Mouse (Mus musculus): Measurements from ENCODE around the gene Ak7. TPM values are rescaled to one million over a fixed set of nuclear protein-coding genes. Genes with fewer than 3 reads are reported as not detected.
A peak's percentile ranks its signal among the peaks of the same experiment; 100 is the strongest.

Gene Ak7
- polyA plus RNA-seq, 1 experiment from 2014 or later = 0.16 TPM

GRCm38 (mm10) chr12:105769700-105770099 lies 63.9 kb downstream of the Ak7 start:
- ATAC-seq (ENCODE audit: low FRiP score) = no peak
- WGBS = 75% methylated on average over 10 of the region's 10 CpGs
- Histone ChIP-seq H3K9ac (ENCODE audit: low read length) (no peak overlapping the region), H3K27ac (ENCODE audit: low read depth, low read length) (no peak overlapping the region), H3K9me3 (ENCODE audit: control insufficient read depth, low read length) (no peaks in the 10 kb centered on the region), H3K4me2 (no peak overlapping the region), H3K27me3 (ENCODE audit: control insufficient read depth, insufficient read depth, low read length) (no peaks in the 10 kb centered on the region), H3K4me3 (ENCODE audit: low read depth, low read length) (no peak overlapping the region), H3K36me3 (ENCODE audit: control insufficient read depth, insufficient read depth, low read length) (no peaks in the 10 kb centered on the region), H3K4me1 (ENCODE audit: control insufficient read depth, insufficient read depth, low read length) (no peaks in the 10 kb centered on the region)
- no peak for DNase-seq (ENCODE audit: low spot score, missing footprints)

GRCm38 (mm10) chr12:105774871-105775270 lies 69.1 kb downstream of the Ak7 start:
- no peaks in the 10 kb centered on the region for H3K36me3 ChIP-seq (ENCODE audit: control insufficient read depth, insufficient read depth, low read length)
- no peaks in the 10 kb centered on the region for H3K4me1 ChIP-seq (ENCODE audit: control insufficient read depth, insufficient read depth, low read length)
- no peak overlapping the region for H3K4me2 ChIP-seq
- 88% methylated on average over 7 of the region's 7 CpGs for WGBS
- H3K9me3 ChIP-seq (ENCODE audit: control insufficient read depth, low read length) = no peaks in the 10 kb centered on the region
- H3K27ac ChIP-seq (ENCODE audit: low read depth, low read length) = no peak overlapping the region
- H3K4me3 ChIP-seq (ENCODE audit: low read depth, low read length) = no peak overlapping the region
- no peaks in the 10 kb centered on the region for H3K27me3 ChIP-seq (ENCODE audit: control insufficient read depth, insufficient read depth, low read length)
- DNase-seq (ENCODE audit: low spot score, missing footprints) (no peak), ATAC-seq (ENCODE audit: low FRiP score) (no peak)
- no peak overlapping the region for H3K9ac ChIP-seq (ENCODE audit: low read length)

- Histone ChIP-seq H3K4me1 (ENCODE audit: control insufficient read depth, insufficient read depth, low read length) (no peaks in the 10 kb centered on the region), H3K27ac (ENCODE audit: low read depth, low read length) (no peak overlapping the region), H3K4me2 (no peak overlapping the region), H3K4me3 (ENCODE audit: low read depth, low read length) (no peak overlapping the region), H3K9ac (ENCODE audit: low read length) (no peak overlapping the region), H3K36me3 (ENCODE audit: control insufficient read depth, insufficient read depth, low read length) (no peaks in the 10 kb centered on the region), H3K27me3 (ENCODE audit: control insufficient read depth, insufficient read depth, low read length) (no peaks in the 10 kb centered on the region), H3K9me3 (ENCODE audit: control insufficient read depth, low read length) (no peaks in the 10 kb centered on the region)
- ATAC-seq (ENCODE audit: low FRiP score) = no peak
- 92% methylated on average over 4 of the region's 4 CpGs for WGBS
- DNase-seq (ENCODE audit: low spot score, missing footprints) = no peak
Measured at GRCm38 (mm10) chr12:105777651-105778050, 71.9 kb downstream of the Ak7 start.

GRCm38 (mm10) chr12:105784196-105784999 lies 78.6 kb downstream of the Ak7 start, which contains the start of gene Papola:
TSS of gene Papola (plus strand) at chr12:105784694.
- peak within 1 kb of the TSS; percentile 96 for H3K27ac ChIP-seq (ENCODE audit: low read depth, low read length)
- peaks cover 6% of the 10 kb centered on the region; the same call in 1 of the 2 replicates for H3K36me3 ChIP-seq (ENCODE audit: control insufficient read depth, insufficient read depth, low read length)
- H3K9me3 ChIP-seq (ENCODE audit: control insufficient read depth, low read length) = no peaks in the 10 kb centered on the region
- H3K27me3 ChIP-seq (ENCODE audit: control insufficient read depth, insufficient read depth, low read length) = no peaks in the 10 kb centered on the region
- H3K4me1 ChIP-seq (ENCODE audit: control insufficient read depth, insufficient read depth, low read length) = peaks cover 13% of the 10 kb centered on the region
- H3K9ac ChIP-seq (ENCODE audit: low read length) = peak within 1 kb of the TSS; percentile 88
- H3K4me3 ChIP-seq (ENCODE audit: low read depth, low read length) = peak within 1 kb of the TSS; percentile 91
- DNase-seq (ENCODE audit: low spot score, missing footprints) (peak; percentile 99), ATAC-seq (ENCODE audit: low FRiP score) (peak; percentile 95)
- under 1% methylated on average over 73 of the region's 85 CpGs for WGBS
- H3K4me2 ChIP-seq = peak within 1 kb of the TSS; percentile 87

- peak; percentile 75 for ATAC-seq (ENCODE audit: low FRiP score)
- under 1% methylated on average over 45 of the region's 53 CpGs for WGBS
- Histone ChIP-seq H3K4me1 (ENCODE audit: control insufficient read depth, insufficient read depth, low read length) (peaks cover 13% of the 10 kb centered on the region), H3K9ac (ENCODE audit: low read length) (peak overlapping the region; percentile 88), H3K9me3 (ENCODE audit: control insufficient read depth, low read length) (no peaks in the 10 kb centered on the region), H3K27me3 (ENCODE audit: control insufficient read depth, insufficient read depth, low read length) (no peaks in the 10 kb centered on the region), H3K27ac (ENCODE audit: low read depth, low read length) (peak overlapping the region; percentile 96), H3K36me3 (ENCODE audit: control insufficient read depth, insufficient read depth, low read length) (peaks cover 6% of the 10 kb centered on the region; the same call in 1 of the 2 replicates), H3K4me2 (peak overlapping the region; percentile 87), H3K4me3 (ENCODE audit: low read depth, low read length) (peak overlapping the region; percentile 91)
- peak; percentile 93 for DNase-seq (ENCODE audit: low spot score, missing footprints)
Measured at GRCm38 (mm10) chr12:105785000-105785774, 79.4 kb downstream of the Ak7 start.

- peak overlapping the region; percentile 91 for H3K4me3 ChIP-seq (ENCODE audit: low read depth, low read length)
- no peaks in the 10 kb centered on the region for H3K27me3 ChIP-seq (ENCODE audit: control insufficient read depth, insufficient read depth, low read length)
- no peaks in the 10 kb centered on the region for H3K9me3 ChIP-seq (ENCODE audit: control insufficient read depth, low read length)
- H3K27ac ChIP-seq (ENCODE audit: low read depth, low read length) = no peak overlapping the region
- peak overlapping the region; percentile 87 for H3K4me2 ChIP-seq
- H3K4me1 ChIP-seq (ENCODE audit: control insufficient read depth, insufficient read depth, low read length) = peaks cover 13% of the 10 kb centered on the region
- ATAC-seq (ENCODE audit: low FRiP score) (no peak), DNase-seq (ENCODE audit: low spot score, missing footprints) (no peak)
- peak overlapping the region; percentile 88; the same call in 1 of the 2 replicates for H3K9ac ChIP-seq (ENCODE audit: low read length)
- peaks cover 6% of the 10 kb centered on the region; the same call in 1 of the 2 replicates for H3K36me3 ChIP-seq (ENCODE audit: control insufficient read depth, insufficient read depth, low read length)
- WGBS = 88% methylated on average over 1 of the region's 1 CpGs
Measured at GRCm38 (mm10) chr12:105786113-105786512, 80.3 kb downstream of the Ak7 start.

- ATAC-seq (ENCODE audit: low FRiP score) = no peak
- 97% methylated on average over 2 of the region's 2 CpGs for WGBS
Measured at GRCm38 (mm10) chr12:105787626-105788025, 81.8 kb downstream of the Ak7 start.

GRCm38 (mm10) chr12:105789885-105790284 lies 84.1 kb downstream of the Ak7 start:
- H3K4me3 ChIP-seq (ENCODE audit: low read depth, low read length) = no peak overlapping the region
- H3K9ac ChIP-seq (ENCODE audit: low read length) = no peak overlapping the region
- no peak overlapping the region for H3K4me2 ChIP-seq
- DNase-seq (ENCODE audit: low spot score, missing footprints) (no peak), ATAC-seq (ENCODE audit: low FRiP score) (no peak)
- H3K36me3 ChIP-seq (ENCODE audit: control insufficient read depth, insufficient read depth, low read length) = peaks cover 6% of the 10 kb centered on the region; the same call in 1 of the 2 replicates
- no peaks in the 10 kb centered on the region for H3K27me3 ChIP-seq (ENCODE audit: control insufficient read depth, insufficient read depth, low read length)
- peaks cover 10% of the 10 kb centered on the region for H3K4me1 ChIP-seq (ENCODE audit: control insufficient read depth, insufficient read depth, low read length)
- 96% methylated on average over 6 of the region's 6 CpGs for WGBS
- H3K9me3 ChIP-seq (ENCODE audit: control insufficient read depth, low read length) = no peaks in the 10 kb centered on the region
- H3K27ac ChIP-seq (ENCODE audit: low read depth, low read length) = no peak overlapping the region

More at GRCm38 (mm10) chr12:105787626-105788025, 81.8 kb downstream of the Ak7 start:
- H3K4me1 ChIP-seq (ENCODE audit: control insufficient read depth, insufficient read depth, low read length) = peaks cover 13% of the 10 kb centered on the region
- no peaks in the 10 kb centered on the region for H3K27me3 ChIP-seq (ENCODE audit: control insufficient read depth, insufficient read depth, low read length)
- H3K36me3 ChIP-seq (ENCODE audit: control insufficient read depth, insufficient read depth, low read length) = peaks cover 6% of the 10 kb centered on the region; the same call in 1 of the 2 replicates
- DNase-seq (ENCODE audit: low spot score, missing footprints) = no peak
- H3K9ac ChIP-seq (ENCODE audit: low read length) = no peak overlapping the region
- no peaks in the 10 kb centered on the region for H3K9me3 ChIP-seq (ENCODE audit: control insufficient read depth, low read length)
- H3K4me2 ChIP-seq = no peak overlapping the region
- H3K4me3 ChIP-seq (ENCODE audit: low read depth, low read length) = no peak overlapping the region
- H3K27ac ChIP-seq (ENCODE audit: low read depth, low read length) = no peak overlapping the region

GRCm38 (mm10) chr12:105794896-105795295 lies 89.1 kb downstream of the Ak7 start:
- 95% methylated on average over 2 of the region's 2 CpGs for WGBS
- no peaks in the 10 kb centered on the region for H3K36me3 ChIP-seq (ENCODE audit: control insufficient read depth, insufficient read depth, low read length)

More at GRCm38 (mm10) chr12:105794896-105795295, 89.1 kb downstream of the Ak7 start:
- no peaks in the 10 kb centered on the region for H3K4me1 ChIP-seq (ENCODE audit: control insufficient read depth, insufficient read depth, low read length)
- DNase-seq (ENCODE audit: low spot score, missing footprints) = no peak
- ATAC-seq (ENCODE audit: low FRiP score) = no peak
- no peak overlapping the region for H3K4me3 ChIP-seq (ENCODE audit: low read depth, low read length)
- no peak overlapping the region for H3K4me2 ChIP-seq
- H3K9ac ChIP-seq (ENCODE audit: low read length) = no peak overlapping the region
- H3K27ac ChIP-seq (ENCODE audit: low read depth, low read length) = no peak overlapping the region
- H3K27me3 ChIP-seq (ENCODE audit: control insufficient read depth, insufficient read depth, low read length) = no peaks in the 10 kb centered on the region
- no peaks in the 10 kb centered on the region for H3K9me3 ChIP-seq (ENCODE audit: control insufficient read depth, low read length)

All from midbrain, embryonic 11.5 days (tissue).